Mouse (Mus musculus) gastrocnemius, postnatal 4 days (tissue): ENCODE measurements around the gene Gm21627. TPM values are rescaled to one million over a fixed set of nuclear protein-coding genes. Genes with fewer than 3 reads are reported as not detected.
"Not testable (repeated sequence)": the region's sequence is repeated elsewhere in the genome, so short reads cannot be mapped to it uniquely, and the experiment has no call there.

ENCODE experiments used
- DNase-seq, 2 experiments: peaks; one replicate each; pipeline ENCODE4 v3.0.0; 2021 to 2022; ENCODE audit warnings: low spot score in 2 of 2, mixed read lengths in 2 of 2
- long read RNA-seq, 2 experiments: library from polyadenylated mRNA; stranded (forward); transcript quantifications; one replicate each; pipeline ENCODE4 v2.0.0; 2021
- total RNA-seq, 2 experiments: library from RNA; stranded (reverse); gene quantifications; 2 replicates each; pipeline ENCODE4 v1.2.3; 2021

Gene Gm21627
- not detected for total RNA-seq
- long read RNA-seq, experiment 1 = 0 reads
- long read RNA-seq, experiment 2 = 0 reads

DNA sequence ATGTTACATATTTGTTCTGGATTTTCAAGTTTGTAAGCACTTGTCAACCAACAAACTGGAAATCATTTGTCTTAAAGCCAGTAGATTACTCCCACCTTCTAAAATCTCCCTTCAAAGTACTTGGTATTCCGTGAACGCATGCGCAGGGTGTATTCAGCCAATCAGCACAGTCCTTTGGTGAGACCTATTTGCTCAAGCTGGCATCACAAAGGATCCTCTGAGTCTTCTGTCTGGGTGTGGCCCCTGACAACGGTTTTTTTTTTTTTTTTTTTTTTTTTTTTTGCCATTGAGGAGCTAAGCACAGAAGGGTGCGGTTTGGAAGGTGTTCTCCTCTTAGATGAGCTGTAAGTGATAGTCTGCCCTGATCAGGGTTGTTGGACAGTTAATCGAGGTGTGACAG, at the start of gene Gm21627:
TSS of gene Gm21627 (plus strand) at position 301 of the 400 bp plus-strand sequence.
- DNase-seq = not testable (repeated sequence)
